Mouse (Mus musculus): ENCODE measurements around the gene Uqcc3. TPM values are rescaled to one million over a fixed set of nuclear protein-coding genes. Genes with fewer than 3 reads are reported as not detected.

Uqcc3 gene
- total RNA-seq, 1 experiment, result 75.3 TPM

DNA sequence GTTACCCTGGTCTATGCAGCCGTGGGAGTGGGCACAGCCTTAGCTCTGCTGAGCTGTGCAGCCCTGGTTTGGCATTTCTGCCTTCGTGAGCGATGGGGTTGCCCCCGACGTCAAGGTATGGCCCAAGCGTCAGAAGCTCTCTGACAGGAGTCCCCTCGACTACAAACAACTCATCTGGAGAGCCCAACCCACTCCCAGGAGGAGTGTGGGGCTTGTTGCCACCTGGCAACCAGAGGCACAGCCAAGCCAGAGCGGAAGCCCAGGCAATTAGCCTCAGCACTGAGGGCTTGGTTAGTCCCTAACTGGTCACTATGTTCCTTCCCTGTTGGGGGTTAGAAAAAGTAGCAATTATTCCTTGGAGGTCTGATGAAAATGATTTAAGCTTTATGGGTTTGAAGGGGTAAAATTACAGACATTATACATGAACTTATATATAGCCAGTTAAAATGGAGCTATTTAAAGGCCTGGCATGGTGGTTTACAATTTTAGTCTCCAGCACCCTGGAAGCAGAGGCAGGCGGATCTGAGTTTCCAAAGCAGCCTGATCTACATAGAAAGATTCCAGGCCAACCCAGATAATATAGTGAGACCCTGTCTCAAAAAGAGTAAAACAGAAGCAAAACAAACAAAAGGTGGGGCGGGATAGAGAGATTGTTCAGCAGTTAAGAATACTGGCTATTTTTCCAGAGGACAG lies 28.3 kb downstream of the Uqcc3 start:
- H3K4me1 ChIP-seq (ENCODE audit: control insufficient read depth in 2 of 2, insufficient read depth in 2 of 2, low read length in 2 of 2, poor library complexity in 1 of 2), result peaks cover 5 to 16% of the 10 kb centered on the region in 2 experiments; a peak in 2 of 4 replicates
- DNase-seq (ENCODE audit: low read depth, low spot score), result no peak
- peak overlapping the region; percentile 29 to 40; a peak in 2 of 4 replicates for H3K4me3 ChIP-seq (ENCODE audit: insufficient read depth in 1 of 2, low read depth in 1 of 2, low read length in 2 of 2, poor library complexity in 1 of 2, severe bottlenecking in 1 of 2)
- no peak overlapping the region for H3K27ac ChIP-seq (ENCODE audit: insufficient read depth, low read depth, low read length, poor library complexity, severe bottlenecking)
- in situ Hi-C loops (cut with MboI; ENCODE audit: low sequenced_read_pairs in 2 of 2, unreplicated experiment in 2 of 2), result loop anchor here (10.0 to 25.0 kb wide), 2 partner anchors 235 to 242 kb away; partner anchors contain the start of gene Scgb1a1 (in 1 of the 2)
- no peak for TF ChIP-seq HCFC1 (IDR thresholded peaks at IDR 0.05; ENCODE audit: borderline replicate concordance, insufficient read depth, low read length)
- TF ChIP-seq MAFK (IDR thresholded peaks at IDR 0.05; ENCODE audit: insufficient read depth, low read depth, low read length), result no peak
- TF ChIP-seq CHD2 (IDR thresholded peaks at IDR 0.05; ENCODE audit: low read depth, low read length), result no peak
- no peak for TF ChIP-seq ZC3H11A (IDR thresholded peaks at IDR 0.05; ENCODE audit: borderline replicate concordance, low read depth, low read length)
- TF ChIP-seq ZNF384 (IDR thresholded peaks at IDR 0.05; ENCODE audit: low read depth, low read length), result no peak
- H3K9me3 ChIP-seq (ENCODE audit: control insufficient read depth, insufficient read depth, low read depth, low read length), result no peaks in the 10 kb centered on the region
- no peak overlapping the region for H3K9ac ChIP-seq (ENCODE audit: insufficient read depth, low read depth, low read length, poor library complexity, severe bottlenecking)
- 0 out of 2 replicates have a peak, but pooled peaks cover 3% of the 10 kb centered on the region for H3K36me3 ChIP-seq (ENCODE audit: control insufficient read depth, insufficient read depth, low read length, poor library complexity, severe bottlenecking)

- in situ Hi-C loops (cut with MboI; ENCODE audit: low sequenced_read_pairs in 2 of 2, unreplicated experiment in 2 of 2), result loop anchor here (10.0 to 25.0 kb wide), 2 partner anchors 236 to 243 kb away; partner anchors contain the start of gene Scgb1a1 (in 1 of the 2)
Measured at GRCm38 (mm10) chr19:8851639-8852038, 29.1 kb downstream of the Uqcc3 start.

DNA sequence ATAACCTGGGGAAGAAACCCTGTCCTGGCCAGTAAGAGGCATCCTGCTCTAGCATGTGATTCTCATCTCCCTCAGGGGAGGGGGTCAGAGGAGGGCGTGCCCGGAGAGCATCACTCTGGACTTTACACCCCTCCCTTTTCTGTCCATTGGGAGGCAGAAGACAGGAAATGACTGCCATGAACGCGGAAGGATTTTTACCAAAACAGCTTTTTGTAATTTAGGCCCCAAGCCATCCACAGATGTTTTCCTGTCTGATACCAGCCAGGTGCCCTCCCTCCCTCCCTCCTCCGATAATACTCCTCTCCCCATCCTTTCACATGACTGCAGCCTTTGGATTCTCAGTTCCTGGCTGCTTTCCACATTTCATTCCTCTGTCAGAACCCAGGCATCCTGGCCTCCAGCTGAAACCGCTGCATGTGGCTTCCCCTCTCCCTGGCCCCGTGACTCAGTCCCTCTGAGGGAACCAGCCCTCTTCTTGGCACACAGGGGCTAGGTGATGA lies 30.3 kb downstream of the Uqcc3 start, which contains the start of gene Lrrn4cl:
Lrrn4cl (plus strand) TSS at position 367 of the 500 bp plus-strand sequence.
- H3K9me3 ChIP-seq (ENCODE audit: control insufficient read depth, insufficient read depth, low read depth, low read length), result no peaks in the 10 kb centered on the region
- H3K27ac ChIP-seq (ENCODE audit: insufficient read depth, low read depth, low read length, poor library complexity, severe bottlenecking), result peak within 1 kb of the TSS; percentile 36; the same call in 1 of the 2 replicates
- peaks cover 5 to 18% of the 10 kb centered on the region in 2 experiments; a peak in 2 of 4 replicates for H3K4me1 ChIP-seq (ENCODE audit: control insufficient read depth in 2 of 2, insufficient read depth in 2 of 2, low read length in 2 of 2, poor library complexity in 1 of 2)
- peaks cover 8% of the 10 kb centered on the region; the same call in 1 of the 2 replicates for H3K36me3 ChIP-seq (ENCODE audit: control insufficient read depth, insufficient read depth, low read length, poor library complexity, severe bottlenecking)
- TF ChIP-seq HCFC1 (IDR thresholded peaks at IDR 0.05; ENCODE audit: borderline replicate concordance, insufficient read depth, low read length) (no peak), CHD2 (IDR thresholded peaks at IDR 0.05; ENCODE audit: low read depth, low read length) (no peak), MAFK (IDR thresholded peaks at IDR 0.05; ENCODE audit: insufficient read depth, low read depth, low read length) (no peak), ZC3H11A (IDR thresholded peaks at IDR 0.05; ENCODE audit: borderline replicate concordance, low read depth, low read length) (no peak), ZNF384 (IDR thresholded peaks at IDR 0.05; ENCODE audit: low read depth, low read length) (no peak)
- in situ Hi-C loops (cut with MboI; ENCODE audit: low sequenced_read_pairs in 2 of 2, unreplicated experiment in 2 of 2), result loop anchor here (10.0 to 25.0 kb wide), 2 partner anchors 237 to 244 kb away; partner anchors contain the start of gene Scgb1a1 (in 1 of the 2)
- H3K4me3 ChIP-seq (ENCODE audit: insufficient read depth in 1 of 2, low read depth in 1 of 2, low read length in 2 of 2, poor library complexity in 1 of 2, severe bottlenecking in 1 of 2), result peak within 1 kb of the TSS; percentile 29 to 48
- DNase-seq (ENCODE audit: low read depth, low spot score), result no peak
- peak within 1 kb of the TSS; percentile 17 for H3K9ac ChIP-seq (ENCODE audit: insufficient read depth, low read depth, low read length, poor library complexity, severe bottlenecking)

More at GRCm38 (mm10) chr19:8851639-8852038, 29.1 kb downstream of the Uqcc3 start:
- Histone ChIP-seq H3K4me3 (ENCODE audit: insufficient read depth in 1 of 2, low read depth in 1 of 2, low read length in 2 of 2, poor library complexity in 1 of 2, severe bottlenecking in 1 of 2) (peak overlapping the region; percentile 29 to 40), H3K36me3 (ENCODE audit: control insufficient read depth, insufficient read depth, low read length, poor library complexity, severe bottlenecking) (0 out of 2 replicates have a peak, but pooled peaks cover 3% of the 10 kb centered on the region), H3K9me3 (ENCODE audit: control insufficient read depth, insufficient read depth, low read depth, low read length) (no peaks in the 10 kb centered on the region), H3K9ac (ENCODE audit: insufficient read depth, low read depth, low read length, poor library complexity, severe bottlenecking) (no peak overlapping the region; the same call in 1 of the 2 replicates), H3K27ac (ENCODE audit: insufficient read depth, low read depth, low read length, poor library complexity, severe bottlenecking) (no peak overlapping the region), H3K4me1 (ENCODE audit: control insufficient read depth in 2 of 2, insufficient read depth in 2 of 2, low read length in 2 of 2, poor library complexity in 1 of 2) (peaks cover 5 to 16% of the 10 kb centered on the region in 2 experiments; a peak in 2 of 4 replicates)
- no peak for TF ChIP-seq HCFC1 (IDR thresholded peaks at IDR 0.05; ENCODE audit: borderline replicate concordance, insufficient read depth, low read length)
- TF ChIP-seq CHD2 (IDR thresholded peaks at IDR 0.05; ENCODE audit: low read depth, low read length), result no peak
- no peak for TF ChIP-seq ZNF384 (IDR thresholded peaks at IDR 0.05; ENCODE audit: low read depth, low read length)
- TF ChIP-seq MAFK (IDR thresholded peaks at IDR 0.05; ENCODE audit: insufficient read depth, low read depth, low read length), result no peak
- TF ChIP-seq ZC3H11A (IDR thresholded peaks at IDR 0.05; ENCODE audit: borderline replicate concordance, low read depth, low read length), result no peak
- no peak for DNase-seq (ENCODE audit: low read depth, low spot score)

DNA sequence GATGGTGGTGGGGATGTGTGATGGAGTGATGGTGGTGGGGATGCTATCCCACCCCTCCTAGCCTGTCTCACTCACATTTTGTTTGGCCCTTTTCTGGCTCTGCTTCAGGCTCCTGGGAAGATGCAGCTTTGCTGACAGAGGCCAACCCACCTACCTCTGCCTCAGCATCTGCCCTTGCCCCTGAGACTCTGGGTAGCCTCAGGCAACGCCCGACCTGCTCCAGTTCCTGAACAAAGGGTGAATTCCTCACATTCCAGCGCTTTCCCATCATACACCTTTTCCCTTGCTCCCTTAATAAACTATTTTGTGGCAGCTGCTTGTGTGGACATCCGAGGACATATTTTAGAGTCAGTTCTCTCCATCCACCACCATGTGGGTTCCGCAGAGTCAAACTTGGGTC lies 32.4 kb downstream of the Uqcc3 start:
- Histone ChIP-seq H3K36me3 (ENCODE audit: control insufficient read depth, insufficient read depth, low read length, poor library complexity, severe bottlenecking) (peaks cover 8% of the 10 kb centered on the region; the same call in 1 of the 2 replicates), H3K9me3 (ENCODE audit: control insufficient read depth, insufficient read depth, low read depth, low read length) (no peaks in the 10 kb centered on the region), H3K4me3 (ENCODE audit: insufficient read depth in 1 of 2, low read depth in 1 of 2, low read length in 2 of 2, poor library complexity in 1 of 2, severe bottlenecking in 1 of 2) (no peak overlapping the region), H3K27ac (ENCODE audit: insufficient read depth, low read depth, low read length, poor library complexity, severe bottlenecking) (no peak overlapping the region), H3K4me1 (ENCODE audit: control insufficient read depth in 2 of 2, insufficient read depth in 2 of 2, low read length in 2 of 2, poor library complexity in 1 of 2) (peaks cover 5 to 18% of the 10 kb centered on the region in 2 experiments; a peak in 2 of 4 replicates), H3K9ac (ENCODE audit: insufficient read depth, low read depth, low read length, poor library complexity, severe bottlenecking) (no peak overlapping the region)
- in situ Hi-C loops (cut with MboI; ENCODE audit: low sequenced_read_pairs in 2 of 2, unreplicated experiment in 2 of 2), result no loop called here
- no peak for DNase-seq (ENCODE audit: low read depth, low spot score)
- TF ChIP-seq HCFC1 (IDR thresholded peaks at IDR 0.05; ENCODE audit: borderline replicate concordance, insufficient read depth, low read length) (no peak), MAFK (IDR thresholded peaks at IDR 0.05; ENCODE audit: insufficient read depth, low read depth, low read length) (no peak), ZNF384 (IDR thresholded peaks at IDR 0.05; ENCODE audit: low read depth, low read length) (no peak), CHD2 (IDR thresholded peaks at IDR 0.05; ENCODE audit: low read depth, low read length) (no peak), ZC3H11A (IDR thresholded peaks at IDR 0.05; ENCODE audit: borderline replicate concordance, low read depth, low read length) (no peak)
